Mouse (Mus musculus): Measurements from ENCODE around the gene Dbp.

DNA sequence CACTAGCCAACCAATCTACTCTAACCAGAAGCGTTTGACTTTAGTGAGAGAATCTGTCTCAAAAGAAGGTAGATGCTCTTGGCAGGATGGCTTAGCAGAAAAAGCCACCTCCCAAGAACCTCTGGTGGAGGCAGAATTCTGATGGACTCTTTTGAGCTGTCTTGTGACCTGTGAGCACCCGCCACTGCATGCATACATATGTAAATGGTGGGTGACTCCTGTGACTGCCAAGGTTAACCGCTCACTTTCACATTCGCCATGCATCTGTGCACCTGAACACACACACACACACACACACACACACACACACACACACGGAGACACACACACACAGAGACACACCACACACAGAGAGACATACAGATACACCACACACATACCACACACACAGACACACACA, 42.6 kb downstream of the Dbp start:
- no peak for TF ChIP-seq POLR2A (IDR thresholded peaks at IDR 0.05; ENCODE audit: extremely low read depth, insufficient read depth, low read length)
- TF ChIP-seq CTCF (IDR thresholded peaks at IDR 0.05; ENCODE audit: extremely low read depth, insufficient read depth, low read length): no peak
